ENCODE assay signal across 1 mouse cellular context in the genomic region with DNA sequence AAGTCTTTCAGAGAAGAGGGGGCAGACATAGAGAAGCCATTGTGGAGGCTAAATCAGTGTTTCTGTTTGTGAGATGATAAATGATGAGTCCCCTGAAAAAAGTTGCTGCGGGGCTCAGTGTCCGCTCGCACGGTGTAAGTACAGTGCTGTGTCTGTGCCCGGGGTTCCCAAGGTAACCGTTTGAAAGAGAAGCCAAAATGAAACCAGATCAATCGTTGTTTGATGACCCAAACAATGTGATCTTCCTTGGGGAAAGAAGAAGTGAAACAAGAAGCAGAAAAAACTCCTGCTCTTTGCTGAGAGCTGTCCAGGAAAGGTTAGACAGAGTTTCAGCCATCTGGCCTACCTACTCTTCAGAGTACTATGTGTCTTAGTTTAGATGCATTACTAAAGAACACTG.
TF ChIP-seq lines count a peak whose summit lies in the region.

No protein-coding gene starts in this region.

TF ChIP-seq in CH12.LX, 34 proteins besides CTCF, POLR2A, EP300 and RAD21 (continued from another document):
- TF ChIP-seq MAZ (IDR thresholded peaks at IDR 0.05; ENCODE audit: low read depth, low read length) (peak; percentile 18; the same call in 1 of the 2 replicates), TCF12 (IDR thresholded peaks at IDR 0.05; ENCODE audit: low read depth, low read length) (peak; percentile 87), ETS1 (conservative IDR thresholded peaks at IDR 0.05; ENCODE audit: low read depth, low read length) (peak; percentile 93), MAX (IDR thresholded peaks at IDR 0.05; ENCODE audit: low read length) (no peak), MXI1 (IDR thresholded peaks at IDR 0.05; ENCODE audit: low read depth, low read length) (0 out of 2 replicates have a peak, but pooled peaks have one; percentile 57), NELFE (IDR thresholded peaks at IDR 0.05; ENCODE audit: low read depth, low read length) (0 out of 2 replicates have a peak, but pooled peaks have one; percentile 8), CHD1 (IDR thresholded peaks at IDR 0.05; ENCODE audit: low read depth, low read length) (no peak), ZNF384 (IDR thresholded peaks at IDR 0.05; ENCODE audit: low read depth, low read length) (peak; percentile 93), NRF1 (IDR thresholded peaks at IDR 0.05; ENCODE audit: low read depth, low read length) (no peak), SIN3A (IDR thresholded peaks at IDR 0.05; ENCODE audit: low read length) (peak; percentile 79; the same call in 1 of the 2 replicates), UBTF (IDR thresholded peaks at IDR 0.05; ENCODE audit: low read depth, low read length) (no peak), BHLHE40 (IDR thresholded peaks at IDR 0.05; ENCODE audit: low read depth, low read length) (peak; percentile 64), KAT2A (IDR thresholded peaks at IDR 0.05; ENCODE audit: insufficient replicate concordance, low read length) (no peak), SMC3 (IDR thresholded peaks at IDR 0.05; ENCODE audit: low read depth, low read length) (no peak), MEF2A (IDR thresholded peaks at IDR 0.05; ENCODE audit: borderline replicate concordance, low read depth, low read length) (peak; percentile 77; the same call in 1 of the 2 replicates), ZC3H11A (IDR thresholded peaks at IDR 0.05; ENCODE audit: low read depth, low read length) (no peak), ZKSCAN1 (IDR thresholded peaks at IDR 0.05; ENCODE audit: borderline replicate concordance, low read depth, low read length) (no peak), ELF1 (IDR thresholded peaks at IDR 0.05; ENCODE audit: low read depth, low read length) (no peak), GABPA (IDR thresholded peaks at IDR 0.05; ENCODE audit: insufficient replicate concordance, low read depth, low read length) (no peak), E2F4 (IDR thresholded peaks at IDR 0.05; ENCODE audit: insufficient replicate concordance, low read depth, low read length) (no peak), USF1 (IDR thresholded peaks at IDR 0.05; ENCODE audit: low read depth, low read length) (no peak), RCOR1 (conservative IDR thresholded peaks at IDR 0.05; ENCODE audit: low read depth, low read length) (no peak; the same call in 1 of the 2 replicates), CHD2 (IDR thresholded peaks at IDR 0.05; ENCODE audit: low read length) (peak; percentile 62), POLR2AphosphoS2 (IDR thresholded peaks at IDR 0.05; ENCODE audit: low read depth, low read length) (no peak), HCFC1 (IDR thresholded peaks at IDR 0.05; ENCODE audit: low read depth, low read length) (peak; percentile 21; the same call in 1 of the 2 replicates), PAX5 (IDR thresholded peaks at IDR 0.05; ENCODE audit: low read length) (no peak), MYC (IDR thresholded peaks at IDR 0.05; ENCODE audit: low read depth, low read length) (peak; percentile 88)
